Mouse (Mus musculus) liver, adult 2 months (tissue): ENCODE measurements around the gene Grk1.

Experiments used
- CTCF ChIP-seq: fragments of 200-500 bp; IDR thresholded peaks from 2 replicates; pipeline ENCODE4 v1.5.1; 2011; ENCODE audit warnings: low read depth, low read length, control low read depth
- POLR2A ChIP-seq: fragments of 200-500 bp; IDR thresholded peaks from 2 replicates; pipeline ENCODE4 v1.6.1; 2011; ENCODE audit warnings: low read length, control low read depth; ENCODE audit not compliant: insufficient read depth; ENCODE audit errors: extremely low read depth

DNA sequence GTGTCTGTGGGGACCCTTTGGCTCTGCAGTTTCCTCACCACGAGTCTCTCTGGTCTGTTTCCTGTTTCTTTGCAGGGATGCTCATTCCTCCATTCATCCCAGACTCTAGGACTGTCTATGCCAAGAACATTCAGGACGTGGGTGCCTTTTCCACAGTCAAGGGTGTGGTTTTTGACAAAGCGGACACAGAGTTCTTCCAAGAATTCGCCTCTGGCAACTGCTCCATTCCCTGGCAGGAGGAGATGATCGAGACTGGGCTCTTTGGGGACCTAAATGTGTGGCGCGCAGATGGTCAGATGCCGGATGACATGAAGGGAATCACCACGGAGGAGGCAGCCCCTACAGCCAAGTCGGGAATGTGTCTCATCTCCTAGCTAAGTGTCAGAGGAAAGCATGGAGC is 11.0 kb downstream of the Grk1 start:
- no peak for TF ChIP-seq CTCF
- TF ChIP-seq POLR2A: no peak
